Mouse (Mus musculus) thymus, postnatal 36 days (tissue): ENCODE results near the gene Cacna2d2.

ENCODE experiments used
- DNase-seq, 2 experiments: peaks; one replicate each; pipeline ENCODE4 v3.0.0; 2022; ENCODE audit warnings: mixed read lengths in 2 of 2

The Cacna2d2 gene

DNA sequence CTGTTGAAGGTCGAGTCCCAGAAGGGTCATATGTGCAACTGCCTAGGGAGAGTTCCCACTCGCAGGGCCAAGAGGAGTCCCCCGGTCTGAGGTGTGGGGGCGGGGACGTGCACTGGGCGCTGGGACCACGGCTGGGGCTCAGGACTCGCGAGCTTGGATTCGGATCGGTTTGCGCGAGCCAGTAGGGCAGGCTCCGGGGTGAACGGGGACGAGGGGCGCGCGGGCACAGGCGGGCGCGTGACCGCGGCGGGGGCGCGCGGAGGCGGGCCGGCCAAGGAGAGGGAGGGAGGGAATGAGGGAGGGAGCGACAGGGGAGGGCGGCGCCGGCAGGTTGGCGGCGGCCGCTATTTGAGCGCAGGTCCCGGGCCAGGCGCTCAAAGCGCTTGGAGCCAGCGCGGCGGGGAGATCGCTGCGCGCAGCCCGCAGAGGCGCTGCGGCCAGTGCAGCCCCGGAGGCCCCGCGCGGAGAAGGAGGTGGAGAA lies at the start of gene Cacna2d2:
TSS of gene Cacna2d2 (plus strand) at position 122 of the 481 bp plus-strand sequence.
- peak in 1 of 2 experiments; percentile 15 for DNase-seq

DNA sequence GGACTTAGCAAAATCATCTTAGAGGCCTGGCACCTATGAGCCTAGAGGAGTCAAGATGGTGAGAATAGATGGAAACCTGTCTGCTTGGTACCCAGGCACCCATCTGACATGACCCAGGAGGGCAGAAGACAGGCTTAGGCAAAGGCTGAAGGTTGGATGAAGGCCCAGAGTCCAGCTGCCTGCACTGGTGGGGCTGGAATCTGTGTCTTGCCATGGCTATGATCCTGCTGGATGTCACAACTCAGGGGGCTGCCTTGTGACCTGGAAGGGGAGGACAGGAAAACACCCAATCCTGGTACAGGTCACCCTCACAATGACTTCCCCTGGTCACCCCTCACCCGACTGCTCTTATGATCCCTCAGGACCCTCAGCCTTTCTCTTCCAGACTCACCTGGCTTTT lies 44.6 kb upstream of the Cacna2d2 start:
- no peak for DNase-seq

DNA sequence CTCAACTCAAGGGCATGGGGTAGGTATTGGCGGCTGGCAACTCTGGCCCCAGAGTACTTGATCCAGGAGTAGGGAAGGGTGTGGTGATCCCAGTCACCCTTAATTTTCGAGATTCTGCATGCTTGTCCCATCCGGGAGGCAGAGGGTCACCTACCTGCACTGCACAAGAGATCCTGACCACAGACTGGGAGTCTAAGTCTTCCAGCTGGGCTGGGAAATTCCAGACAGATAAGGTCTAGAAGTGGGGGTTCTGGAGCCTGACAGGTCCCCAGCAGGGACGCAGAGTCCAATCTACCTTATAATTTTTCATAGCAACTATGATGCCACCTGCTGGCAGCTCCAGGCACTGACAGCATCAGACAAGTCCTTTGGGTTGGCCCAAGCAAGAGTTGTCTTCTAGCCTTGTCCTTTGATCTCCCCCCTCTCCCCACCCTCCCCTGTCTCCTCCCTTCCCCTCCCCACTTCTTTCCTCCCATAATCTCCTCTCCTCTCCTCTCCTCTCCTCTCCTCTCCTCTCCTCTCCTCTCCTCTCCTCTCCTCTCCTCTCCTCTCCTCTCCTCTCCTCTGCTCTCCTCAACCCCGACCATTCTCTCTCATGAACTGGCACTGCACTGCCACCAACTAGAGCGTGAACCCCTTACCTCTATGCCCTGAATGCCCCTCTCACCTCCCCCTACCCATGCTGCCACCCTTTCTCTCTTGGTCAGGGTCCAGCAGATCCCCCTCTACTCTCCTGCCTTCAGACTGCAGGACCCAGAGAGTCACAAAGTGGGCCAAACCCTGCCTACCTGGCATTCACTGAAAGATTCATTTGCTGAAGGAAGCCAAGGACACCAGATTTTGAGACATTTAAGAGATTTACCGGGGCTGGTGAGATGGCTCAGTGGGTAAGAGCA lies 43.3 kb upstream of the Cacna2d2 start:
- peak; percentile 53 to 60 for DNase-seq

DNA sequence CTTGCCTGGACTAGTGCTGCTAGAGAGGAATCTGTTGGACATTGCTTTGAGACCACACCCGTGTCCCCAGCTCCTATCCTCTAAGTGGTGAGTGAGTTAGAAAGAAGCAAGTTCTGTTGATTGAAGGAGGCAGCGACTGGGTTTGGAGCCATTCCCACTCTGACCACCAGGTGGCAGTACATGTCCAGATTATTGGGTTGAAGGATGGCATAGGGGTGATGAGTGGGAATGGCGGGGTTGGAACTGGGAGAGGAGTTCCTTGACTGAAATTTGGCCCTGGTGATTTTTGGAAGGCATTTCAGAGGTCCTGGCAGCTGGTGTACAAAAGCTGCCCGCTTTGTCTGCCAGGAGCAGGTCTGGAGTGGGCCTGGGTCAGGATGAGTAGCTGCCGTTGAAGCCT lies 41.8 kb upstream of the Cacna2d2 start:
- peak; percentile 56 to 69 for DNase-seq

DNA sequence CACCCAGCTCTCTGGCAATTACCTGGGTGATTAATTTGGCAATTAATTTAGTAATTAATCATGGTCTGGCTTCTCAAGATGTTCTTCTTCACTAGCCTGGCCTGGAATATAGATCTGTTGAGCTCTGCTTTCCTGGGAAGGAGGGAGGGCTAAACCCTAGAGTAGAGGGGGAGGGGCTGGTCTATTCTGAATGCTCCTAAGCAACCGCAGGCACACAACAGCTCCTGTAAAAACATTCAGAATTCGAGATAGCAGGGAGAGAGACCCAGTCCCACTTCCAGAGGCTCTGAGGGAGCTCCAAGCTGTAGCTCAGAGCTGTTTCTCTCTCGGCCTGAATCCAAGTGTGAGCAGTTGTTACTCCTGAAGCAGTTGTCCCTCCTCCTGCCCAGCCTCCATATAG lies 38.4 kb upstream of the Cacna2d2 start:
- no peak for DNase-seq

DNA sequence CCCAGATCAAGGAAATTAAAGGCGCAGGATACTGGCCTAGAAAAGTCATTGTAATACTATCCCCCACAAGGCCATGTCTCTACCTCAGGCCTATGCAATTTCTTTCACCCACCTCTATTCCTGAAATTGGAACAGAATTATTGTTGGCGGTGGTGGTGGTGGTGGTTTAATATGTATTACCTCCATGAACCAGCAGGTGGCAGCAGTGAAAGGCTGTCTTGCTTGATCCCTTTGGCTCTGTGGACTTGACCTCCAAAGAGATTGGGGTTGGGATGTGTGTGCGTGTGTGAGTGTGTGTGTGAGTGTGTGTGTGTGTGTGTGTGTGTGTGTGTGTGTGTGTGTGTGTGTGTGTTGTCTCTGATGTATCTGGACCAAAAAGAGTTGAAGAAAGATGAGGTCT lies 32.8 kb upstream of the Cacna2d2 start:
- DNase-seq, result peak in 1 of 2 experiments; percentile 25

DNA sequence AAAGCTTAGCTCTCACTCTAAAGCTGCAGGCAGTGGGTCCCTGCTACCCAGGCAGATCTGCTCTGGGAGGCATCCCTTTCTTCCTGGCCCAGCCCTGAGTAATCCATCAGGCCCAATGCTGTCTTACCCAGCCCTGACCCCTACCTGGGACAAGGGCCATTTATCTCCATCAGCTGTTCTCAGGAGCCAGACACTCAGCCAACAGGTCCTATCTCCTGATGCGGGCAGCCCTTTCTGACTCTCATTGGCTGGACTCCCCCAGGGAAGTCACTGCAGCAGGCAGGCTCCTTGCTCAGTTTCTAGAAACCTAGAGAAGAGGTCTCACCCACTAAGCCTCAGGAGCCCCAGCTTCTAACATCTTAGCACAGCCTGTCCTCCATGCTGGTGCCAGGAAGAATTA lies 31.1 kb upstream of the Cacna2d2 start:
- DNase-seq, result no peak

DNA sequence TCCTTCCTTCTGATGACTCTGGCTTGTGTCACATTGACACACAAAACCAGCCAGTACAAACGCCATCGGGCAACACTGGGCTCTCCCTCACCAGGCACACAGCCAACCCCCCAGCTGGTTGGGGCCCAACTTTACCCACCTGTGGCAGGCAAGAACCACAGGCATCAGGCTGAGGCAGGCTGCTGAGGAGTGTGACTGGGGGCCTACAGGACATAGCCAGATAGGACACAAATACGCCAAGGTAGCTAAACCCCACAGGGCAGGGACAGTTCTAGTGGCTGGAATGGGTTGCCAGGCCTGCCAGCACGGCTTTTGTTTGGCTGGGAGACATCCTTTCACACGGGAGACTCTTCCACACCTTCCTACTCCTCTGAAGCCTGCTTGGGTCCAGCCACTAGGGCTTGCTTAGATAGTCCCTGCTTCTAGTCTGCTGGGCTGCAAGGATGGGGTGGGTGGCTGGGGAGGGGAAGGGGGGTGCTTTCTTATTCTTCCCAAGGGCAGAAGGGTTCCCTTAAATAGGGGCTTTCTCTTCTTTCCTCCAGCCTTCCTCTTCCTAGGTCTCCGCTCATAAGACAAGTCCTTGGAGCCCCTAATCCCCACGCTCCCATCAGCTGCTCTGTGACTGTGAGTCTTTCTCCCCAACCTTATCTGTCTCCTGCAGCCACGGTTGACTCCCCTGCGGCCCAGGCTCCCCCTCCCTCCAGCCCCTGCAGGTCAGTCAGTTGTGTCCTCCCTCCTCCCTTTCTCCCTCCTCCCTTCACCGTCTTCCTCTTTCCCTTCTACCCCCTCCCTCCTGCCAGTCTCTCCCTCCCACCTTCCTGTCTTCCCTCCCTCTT lies 29.9 kb upstream of the Cacna2d2 start:
- DNase-seq, result no peak

DNA sequence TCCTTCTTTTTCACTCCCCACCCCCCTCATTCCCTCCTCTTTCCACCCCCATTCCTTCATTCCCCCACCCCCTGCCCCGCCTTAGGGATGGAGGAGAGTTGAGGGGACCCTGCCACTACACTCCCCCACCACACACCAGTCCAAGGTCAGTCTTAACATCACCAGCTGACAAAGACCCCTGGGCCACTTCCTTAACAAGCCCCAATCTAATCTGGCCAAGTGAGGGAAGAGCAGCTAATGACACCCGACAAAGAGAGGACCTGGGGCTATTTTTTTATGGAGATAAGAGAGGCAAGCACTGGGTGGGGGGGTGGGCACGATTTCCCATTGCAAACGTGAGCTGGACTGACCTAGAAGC lies 29.3 kb upstream of the Cacna2d2 start:
- DNase-seq, result no peak

DNA sequence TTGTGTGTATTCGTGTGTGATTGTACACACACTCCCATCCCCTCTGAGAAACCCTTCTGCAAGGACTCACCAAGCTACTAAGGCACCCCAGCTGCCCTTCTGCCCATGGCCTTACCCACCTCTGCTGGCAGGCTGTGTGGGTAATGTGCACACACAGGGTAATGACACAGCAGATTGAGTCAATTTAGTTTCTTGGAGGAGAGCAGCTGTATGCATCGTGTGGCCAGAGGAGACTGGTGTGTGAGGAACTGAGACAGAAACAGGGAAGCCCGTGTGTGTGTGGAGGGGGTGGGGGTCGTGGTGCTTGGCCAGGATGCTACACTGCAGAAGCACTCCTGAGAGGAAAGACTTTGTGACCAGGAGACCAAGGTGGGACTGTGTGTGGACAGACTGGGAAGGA lies 27.0 kb upstream of the Cacna2d2 start:
- no peak for DNase-seq

DNA sequence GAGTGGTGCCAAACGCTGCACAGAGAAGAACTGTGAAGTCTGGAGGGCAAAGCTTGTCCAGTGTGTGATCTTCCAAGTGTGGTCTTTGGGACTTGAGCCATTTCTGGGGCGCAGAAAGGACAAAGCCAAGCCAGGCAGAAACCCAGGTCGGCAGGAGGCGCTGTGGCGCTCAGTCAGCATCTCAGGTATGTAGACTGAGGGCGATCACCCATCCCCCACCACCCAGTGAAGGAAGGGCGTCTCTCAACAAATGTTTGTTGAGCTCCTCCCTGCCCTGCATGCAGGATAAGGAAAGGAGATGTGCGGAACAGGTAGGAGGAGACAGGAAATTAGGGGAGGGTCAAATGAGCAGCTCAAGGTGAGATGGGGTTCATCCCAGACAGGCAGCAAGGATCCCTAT lies 24.8 kb upstream of the Cacna2d2 start:
- peak; percentile 21 to 23 for DNase-seq

DNA sequence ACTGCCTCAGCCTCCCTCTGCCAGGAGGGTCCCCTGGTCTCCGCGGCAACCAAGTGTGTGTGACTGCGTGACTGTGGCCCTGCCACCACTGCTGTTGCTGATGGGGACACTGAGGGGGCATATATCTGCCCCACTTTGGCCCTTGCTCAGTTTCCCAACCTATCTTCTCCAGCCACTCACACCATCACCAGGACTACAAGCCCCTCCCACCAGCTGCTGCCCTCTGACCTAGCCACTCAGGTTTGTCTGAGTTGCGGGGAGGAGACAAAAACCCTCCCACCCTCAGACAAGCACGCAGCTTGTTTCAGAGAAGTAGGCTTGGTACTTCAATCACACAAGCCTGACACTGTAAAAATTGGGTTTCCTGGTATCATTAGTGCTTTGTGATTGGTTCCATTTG lies 24.0 kb upstream of the Cacna2d2 start:
- no peak for DNase-seq

DNA sequence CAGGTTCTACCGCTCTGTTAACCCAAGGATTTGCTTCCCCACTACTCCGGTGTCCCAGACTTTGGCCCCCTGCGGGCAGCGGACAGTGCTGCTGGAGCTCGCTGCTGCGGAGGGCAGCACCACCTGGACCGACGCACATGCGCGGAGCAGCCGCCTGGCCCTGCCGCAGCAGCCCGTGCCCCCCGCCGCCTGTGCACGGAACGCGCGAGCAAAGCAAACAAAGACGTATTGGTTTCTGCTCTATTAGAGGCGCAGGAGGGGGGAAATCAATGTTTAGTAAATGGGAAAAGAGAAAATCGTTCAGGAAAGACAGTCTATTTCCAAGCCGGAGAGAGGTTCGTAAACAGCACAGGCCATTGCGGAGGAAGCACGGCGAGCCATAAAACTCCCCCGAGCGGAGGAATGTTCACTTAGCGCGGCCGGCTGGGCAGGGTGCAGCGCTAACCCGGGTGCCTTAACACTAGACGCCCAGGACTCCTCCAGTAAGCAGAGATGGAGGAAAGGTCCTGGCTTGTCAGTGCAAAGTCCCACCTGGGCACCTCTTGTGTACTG lies 21.4 kb upstream of the Cacna2d2 start:
- no peak for DNase-seq

DNA sequence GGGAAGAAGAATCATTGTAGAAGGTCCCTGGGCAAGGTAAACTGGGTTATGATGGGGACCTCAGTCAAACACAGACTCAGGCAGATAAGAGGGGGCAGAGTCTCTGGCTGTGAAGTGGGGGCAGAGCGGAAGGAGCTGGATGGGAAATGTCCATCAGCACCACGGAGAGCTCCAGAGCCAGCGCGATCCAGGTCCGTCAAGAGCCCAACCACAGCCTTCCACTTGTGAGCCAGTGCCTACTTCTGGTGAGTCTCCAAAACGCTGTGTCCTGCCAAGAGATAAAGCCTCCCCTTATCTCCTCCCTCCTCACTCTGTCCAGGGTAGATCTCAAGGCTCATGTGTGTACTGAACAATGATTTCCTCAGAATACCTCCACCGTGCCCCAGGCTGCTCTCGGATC lies 17.7 kb upstream of the Cacna2d2 start:
- DNase-seq, result no peak

DNA sequence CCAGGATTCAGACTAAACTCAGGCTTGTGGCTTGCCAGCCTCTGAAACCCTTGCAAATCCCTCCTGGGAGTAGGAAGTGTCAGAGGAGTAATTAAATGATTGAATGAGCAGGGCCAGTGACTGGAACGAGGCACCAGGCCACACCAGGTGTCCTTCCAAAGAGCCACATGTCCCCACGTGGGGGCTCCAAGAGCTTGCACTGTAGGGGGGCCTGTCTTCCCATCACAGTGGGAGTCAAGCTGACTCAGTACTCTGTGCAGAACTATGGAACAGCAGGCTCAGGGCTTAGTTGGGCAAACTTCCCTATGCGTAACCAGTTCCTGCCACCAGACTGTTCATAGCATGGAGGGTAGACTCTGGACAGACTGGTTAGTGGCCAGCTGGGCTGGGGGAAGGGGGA lies 15.0 kb upstream of the Cacna2d2 start:
- DNase-seq, result no peak

DNA sequence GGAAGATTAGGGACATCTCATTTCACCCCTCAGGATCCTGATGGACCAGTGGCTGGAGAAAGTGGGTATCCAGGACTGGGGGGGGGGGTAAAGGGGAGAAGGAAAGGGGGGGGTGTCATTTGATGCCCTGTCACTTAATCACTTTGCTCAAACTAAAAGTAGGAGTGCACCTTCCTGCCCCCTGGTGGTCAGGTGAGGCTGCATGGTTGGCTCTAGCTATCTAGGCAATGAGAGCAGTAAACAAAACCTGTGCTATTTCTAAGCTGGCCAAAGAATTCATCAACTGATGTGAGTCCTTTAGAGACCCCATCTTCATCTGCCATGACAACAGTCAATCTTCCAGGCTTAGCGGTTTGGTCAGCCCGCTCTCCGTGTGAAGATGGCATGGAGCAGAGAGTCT lies 12.7 kb upstream of the Cacna2d2 start:
- peak; percentile 20 to 35 for DNase-seq

DNA sequence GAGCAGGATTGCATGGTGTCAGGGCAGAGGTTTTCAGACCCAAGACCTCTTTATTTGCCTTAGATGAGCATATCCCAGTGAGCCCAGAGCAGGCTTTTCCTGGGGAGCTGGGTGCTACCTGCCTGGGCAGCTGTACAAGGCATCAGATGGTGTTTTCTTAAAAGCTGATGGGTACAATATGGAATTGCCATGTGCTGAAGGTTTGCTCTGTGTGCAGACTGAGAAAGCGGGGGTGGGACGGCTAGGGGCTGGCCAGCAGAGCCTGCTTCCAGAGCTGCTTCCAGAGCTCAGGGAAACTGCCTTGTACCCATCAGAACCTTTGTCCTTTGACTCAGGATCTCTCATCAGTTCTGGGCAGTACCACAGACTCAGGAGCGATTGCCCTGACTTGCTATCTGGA lies 11.7 kb upstream of the Cacna2d2 start:
- no peak for DNase-seq

DNA sequence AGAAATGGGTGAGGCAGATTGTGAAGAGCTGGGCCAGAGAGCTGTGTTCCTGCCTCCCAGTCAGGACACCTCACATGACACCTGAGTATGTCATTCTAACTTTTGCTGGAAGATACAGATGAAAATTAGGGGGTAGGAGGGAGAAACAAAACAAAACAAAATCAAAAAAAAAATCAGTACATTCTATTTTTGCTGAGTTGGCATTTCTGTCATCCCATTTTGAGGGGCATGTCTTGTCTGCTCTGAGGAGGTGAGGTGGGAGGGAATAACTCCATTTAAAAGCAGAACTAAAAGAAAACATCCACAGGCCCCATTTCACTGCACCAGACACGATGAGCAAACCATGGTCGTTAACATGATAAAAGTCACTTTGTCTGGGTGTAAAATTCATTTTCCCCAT lies 11.1 kb upstream of the Cacna2d2 start:
- no peak for DNase-seq

DNA sequence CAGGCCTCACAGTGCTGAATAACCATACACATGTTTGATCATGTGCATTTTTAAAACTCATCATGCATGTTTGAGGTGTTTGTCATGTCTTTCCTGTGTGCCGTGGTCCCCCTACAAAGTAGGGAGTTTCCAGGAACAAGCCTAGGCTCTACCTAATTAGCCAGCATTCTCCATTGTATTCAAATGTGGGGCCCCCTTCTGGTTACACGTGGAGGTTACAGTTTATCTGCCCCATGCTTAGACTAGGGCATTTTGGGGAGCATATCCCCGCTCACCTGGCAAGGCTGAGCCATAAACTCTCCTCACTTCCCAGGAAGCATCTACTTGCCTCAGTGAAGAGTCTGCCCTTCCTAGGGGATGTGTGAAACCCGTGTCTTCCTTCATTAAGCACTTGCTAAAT lies 3.0 kb upstream of the Cacna2d2 start:
- DNase-seq, result no peak

DNA sequence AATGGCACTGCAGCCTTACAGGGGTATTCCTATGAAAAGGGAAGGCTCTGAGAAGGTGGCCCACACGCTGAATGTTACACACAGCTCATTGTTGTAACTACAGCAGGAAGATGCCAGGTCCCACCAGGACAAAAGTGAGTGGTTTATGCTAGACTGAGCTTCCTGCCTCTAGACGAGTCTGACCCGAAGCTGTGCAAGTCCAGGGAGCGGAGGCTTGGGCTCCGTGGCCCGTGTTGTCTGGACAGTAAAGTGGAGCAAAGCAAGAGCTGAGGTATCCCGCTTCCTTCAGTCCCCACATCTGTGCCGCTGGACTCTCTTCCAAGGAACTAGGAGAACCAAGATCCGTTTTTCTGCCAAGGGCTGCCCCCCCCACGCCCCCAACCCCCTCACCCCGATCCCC lies 444 bp upstream of the Cacna2d2 start:
- no peak for DNase-seq

DNA sequence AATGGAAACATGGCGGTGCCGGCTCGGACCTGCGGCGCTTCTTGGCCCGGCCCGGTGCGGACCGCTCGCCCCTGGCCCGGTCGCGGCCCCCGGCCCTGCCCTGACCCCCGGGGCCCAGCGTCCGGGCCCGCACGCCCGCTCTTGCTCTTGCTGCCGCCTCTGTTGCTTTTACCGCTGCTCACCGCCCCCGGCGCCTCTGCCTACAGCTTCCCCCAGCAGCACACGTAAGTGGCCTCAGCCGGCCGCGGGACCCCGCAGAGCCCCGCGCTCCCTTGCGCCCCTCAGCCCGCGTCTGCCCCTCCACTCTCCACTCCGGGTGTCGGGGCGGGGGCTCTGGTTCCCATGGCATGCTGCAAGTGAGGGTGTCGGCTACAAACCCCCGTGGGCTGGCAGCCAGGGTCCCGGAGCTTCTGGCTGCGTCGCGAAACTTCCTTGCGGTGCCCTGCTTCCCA lies 674 bp downstream of the Cacna2d2 start:
- no peak for DNase-seq

DNA sequence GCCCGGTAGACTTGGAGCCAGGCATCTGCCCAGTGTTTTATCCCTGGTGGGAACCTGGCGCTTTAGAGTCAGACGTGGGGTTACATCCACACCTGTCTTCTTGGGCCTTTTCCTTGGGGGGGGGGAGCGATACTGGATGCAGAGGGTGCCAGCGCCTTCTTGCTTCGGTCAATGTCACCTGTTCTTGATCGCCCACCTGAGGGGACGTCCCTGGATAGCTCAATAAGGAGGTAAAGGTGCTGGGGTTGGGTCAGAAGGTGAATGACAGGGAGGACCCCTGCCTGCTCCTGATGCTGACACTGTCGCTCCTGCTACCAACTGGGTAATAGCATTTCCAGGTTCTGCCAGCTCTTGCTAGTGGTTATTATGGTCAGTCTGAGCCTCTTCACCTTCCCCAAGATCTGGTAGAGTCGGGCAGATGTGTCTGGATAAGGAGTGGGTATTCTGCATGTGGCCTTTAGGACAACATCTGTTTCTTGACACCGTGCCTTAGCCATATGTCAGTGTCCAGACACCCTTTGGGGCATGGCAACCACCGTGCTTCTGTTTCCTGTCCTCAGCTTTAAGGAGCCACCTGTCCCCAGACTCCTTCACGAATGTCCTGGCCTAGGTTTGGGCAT lies 1.4 kb downstream of the Cacna2d2 start:
- DNase-seq, result no peak

DNA sequence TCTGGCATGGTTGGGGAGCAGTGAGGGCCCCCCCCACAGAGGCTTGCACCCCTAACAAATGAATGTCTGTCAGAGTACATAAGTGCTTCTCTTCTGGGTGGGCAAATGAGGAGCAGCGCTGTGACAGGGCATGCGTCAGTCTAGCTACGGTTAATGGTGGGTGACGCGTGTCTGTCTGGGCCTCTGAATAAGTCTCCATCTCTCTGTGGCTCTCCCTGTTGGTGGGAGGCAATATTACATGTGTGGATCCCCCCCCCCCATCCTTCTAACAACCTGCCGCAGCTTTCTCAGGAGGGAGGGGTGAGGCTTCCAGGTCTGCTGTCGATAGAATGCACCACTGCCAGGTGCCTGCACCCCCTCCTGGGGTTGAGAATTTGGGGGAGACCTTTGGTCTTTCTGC lies 3.7 kb downstream of the Cacna2d2 start:
- DNase-seq, result no peak
